Mouse (Mus musculus): ENCODE measurements around the gene Dyrk1b.
A peak's percentile ranks its signal among the peaks of the same experiment; 100 is the strongest.

Dyrk1b gene

DNA sequence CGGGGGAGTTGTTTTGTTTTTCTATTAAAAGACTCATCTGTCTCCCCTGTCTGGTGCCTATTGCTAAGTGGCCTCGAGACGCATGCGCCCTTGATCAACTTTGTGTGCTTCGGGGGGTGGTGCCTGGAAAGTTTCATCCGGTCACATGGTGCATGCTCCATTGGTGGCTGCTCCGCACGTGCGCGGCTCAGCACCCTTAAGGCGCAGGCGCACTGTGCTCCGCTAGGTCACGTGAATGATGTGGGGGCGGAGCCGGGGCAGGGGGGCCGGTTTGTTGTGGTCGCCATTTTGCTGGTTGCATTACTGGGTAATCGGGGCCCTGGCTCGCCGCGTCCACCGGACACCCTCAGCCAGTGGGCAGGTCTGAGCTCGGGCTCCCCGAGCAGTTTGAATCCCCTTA lies at the start of gene Dyrk1b:
TSS of gene Dyrk1b (plus strand) at position 242 of the 400 bp plus-strand sequence.
- peak; percentile 99 for DNase-seq

DNA sequence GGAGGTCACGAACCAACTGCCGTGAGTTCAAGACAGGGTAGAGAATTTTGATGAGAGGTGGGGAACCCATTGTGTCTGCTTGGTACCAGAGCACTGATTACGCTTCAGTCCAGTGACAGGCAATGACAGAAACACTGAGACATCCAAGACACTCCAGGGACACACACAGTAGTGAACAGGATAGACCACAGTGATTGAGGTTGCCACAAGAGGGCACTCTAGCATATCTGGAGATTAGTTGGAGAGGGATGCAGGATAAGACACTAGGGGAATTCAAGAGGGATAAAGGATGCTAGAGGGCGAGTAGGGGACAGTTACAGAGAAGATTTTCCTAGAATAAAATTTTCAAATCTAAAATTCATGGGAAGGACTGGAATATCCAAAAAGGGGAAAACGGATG lies 41.7 kb upstream of the Dyrk1b start:
- DNase-seq, result peak; percentile 70 to 85

DNA sequence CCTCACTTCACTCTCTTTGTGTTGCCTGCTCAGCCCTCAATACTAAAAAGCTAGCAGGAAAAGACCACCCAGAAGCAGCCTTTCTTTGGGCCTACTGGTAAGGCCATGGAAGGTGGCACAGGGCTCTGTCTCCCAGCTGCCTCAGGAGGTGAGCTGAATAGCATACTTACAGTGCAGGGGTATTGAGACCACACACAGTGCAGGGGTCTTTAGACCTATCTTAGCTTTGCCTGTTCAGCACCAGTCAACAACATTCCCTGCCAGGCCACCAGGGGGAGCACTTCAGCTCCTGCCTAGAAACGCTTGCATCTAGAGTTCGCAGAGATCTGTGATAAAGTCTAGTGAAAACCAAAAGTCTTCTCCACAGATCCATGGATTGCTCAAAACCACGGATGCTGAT lies 31.0 kb upstream of the Dyrk1b start:
- peak; percentile 82 to 86 for DNase-seq

DNA sequence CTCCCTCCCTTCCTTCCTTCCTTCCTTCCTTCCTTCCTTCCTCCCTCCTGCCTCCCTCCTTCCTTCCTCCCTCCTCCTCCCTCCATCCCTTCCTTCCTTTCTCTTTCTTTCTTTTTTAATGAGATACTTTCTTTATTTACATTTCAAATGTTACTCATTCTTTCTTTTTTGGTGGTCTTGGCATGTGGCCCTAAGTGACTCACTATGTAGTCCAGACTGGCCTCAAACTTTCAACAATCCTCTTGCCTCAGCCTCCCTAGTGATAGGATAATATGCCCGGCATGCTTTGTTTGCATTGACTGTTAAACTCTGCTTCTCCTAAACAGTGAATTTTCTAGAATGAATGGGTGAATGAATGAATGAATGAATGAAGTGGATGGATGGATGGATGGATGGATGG lies 29.4 kb upstream of the Dyrk1b start:
- DNase-seq, result no peak

DNA sequence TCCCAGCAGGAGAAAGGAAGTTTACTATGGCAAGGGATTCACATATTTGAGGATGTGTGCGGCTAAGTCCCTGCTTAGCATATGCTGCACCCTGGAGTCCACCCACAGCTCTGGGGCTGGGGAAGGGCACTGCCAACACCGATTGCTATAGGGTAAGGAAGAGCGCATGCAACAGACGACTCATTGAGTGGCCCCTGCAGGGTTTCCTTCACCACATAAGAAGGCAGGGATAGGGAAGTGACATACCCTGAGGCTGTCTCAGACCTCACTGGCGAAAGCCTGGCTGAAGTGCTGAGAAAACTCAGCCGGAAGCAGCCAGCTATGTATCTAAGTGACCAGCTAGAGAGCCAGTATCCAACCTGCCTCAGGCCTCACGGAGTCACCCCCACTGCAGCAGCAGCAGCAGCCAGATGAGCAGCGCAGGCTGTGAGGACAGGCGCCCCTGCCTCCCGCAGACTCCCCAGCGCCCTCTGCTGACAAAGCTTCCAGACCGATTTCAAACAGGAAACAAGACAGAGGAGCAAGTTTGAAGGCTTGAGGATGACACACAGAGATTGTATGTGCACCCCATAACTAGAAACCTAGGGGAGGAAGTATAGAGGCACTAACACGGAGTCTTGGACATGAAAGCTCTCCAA lies 27.6 kb upstream of the Dyrk1b start:
- peak; percentile 45 to 69 for DNase-seq

DNA sequence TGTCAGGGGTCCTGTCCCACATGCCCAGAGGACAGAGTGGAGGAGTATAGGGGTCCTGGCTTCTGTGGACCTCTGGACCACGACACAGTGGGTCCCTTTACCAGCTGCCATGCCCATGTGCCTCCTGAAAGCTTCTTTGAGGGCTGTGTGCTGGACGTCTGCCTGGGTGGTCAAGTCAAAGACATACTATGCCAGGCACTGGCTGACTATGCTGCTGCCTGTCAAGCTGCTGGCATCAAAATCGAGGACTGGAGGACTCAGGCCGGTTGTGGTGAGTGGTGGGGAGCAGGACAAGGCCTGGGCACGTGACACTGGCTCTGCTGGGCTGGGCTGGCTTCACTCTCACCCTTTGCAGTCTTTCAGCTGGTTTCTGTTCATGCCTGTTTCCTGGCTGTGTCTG lies 25.7 kb upstream of the Dyrk1b start:
- peak in 1 of 2 experiments; percentile 26 for DNase-seq

DNA sequence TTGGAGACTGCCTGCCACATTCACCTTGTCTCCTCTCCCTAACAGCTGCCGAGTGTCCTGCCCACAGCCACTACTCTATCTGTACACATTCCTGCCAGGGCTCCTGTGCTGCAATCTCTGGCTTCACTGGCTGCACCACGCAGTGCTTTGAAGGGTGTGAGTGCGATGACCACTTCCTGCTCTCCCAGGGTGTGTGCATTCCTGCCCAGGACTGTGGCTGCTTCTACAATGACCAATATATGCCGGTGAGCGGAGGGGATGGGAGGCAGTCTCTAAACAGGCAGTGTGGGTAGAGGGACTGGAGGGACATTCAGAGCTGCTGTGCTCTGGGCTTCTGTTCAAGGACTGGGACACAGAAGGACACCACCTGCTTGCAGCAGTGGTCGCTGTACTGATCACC lies 20.0 kb upstream of the Dyrk1b start:
- DNase-seq, result no peak

DNA sequence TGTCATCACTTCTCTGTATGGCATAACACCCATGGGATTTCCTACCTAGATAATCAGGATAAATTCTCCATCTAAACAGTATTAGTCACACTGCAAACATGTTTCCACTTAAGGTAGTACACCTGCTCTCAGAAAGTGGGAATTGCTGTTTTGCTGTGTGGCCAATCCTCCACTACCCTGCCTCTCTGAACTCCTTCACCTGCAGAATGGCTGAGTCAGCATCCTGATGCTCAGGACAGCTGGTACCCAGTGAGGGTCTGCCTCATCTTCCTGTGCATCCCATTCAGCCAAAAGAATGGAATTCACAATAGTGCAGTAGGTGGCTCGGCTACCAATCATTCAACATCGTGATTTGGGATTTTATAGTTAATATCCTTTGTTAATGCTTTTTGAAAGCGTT lies 19.4 kb upstream of the Dyrk1b start:
- no peak for DNase-seq

DNA sequence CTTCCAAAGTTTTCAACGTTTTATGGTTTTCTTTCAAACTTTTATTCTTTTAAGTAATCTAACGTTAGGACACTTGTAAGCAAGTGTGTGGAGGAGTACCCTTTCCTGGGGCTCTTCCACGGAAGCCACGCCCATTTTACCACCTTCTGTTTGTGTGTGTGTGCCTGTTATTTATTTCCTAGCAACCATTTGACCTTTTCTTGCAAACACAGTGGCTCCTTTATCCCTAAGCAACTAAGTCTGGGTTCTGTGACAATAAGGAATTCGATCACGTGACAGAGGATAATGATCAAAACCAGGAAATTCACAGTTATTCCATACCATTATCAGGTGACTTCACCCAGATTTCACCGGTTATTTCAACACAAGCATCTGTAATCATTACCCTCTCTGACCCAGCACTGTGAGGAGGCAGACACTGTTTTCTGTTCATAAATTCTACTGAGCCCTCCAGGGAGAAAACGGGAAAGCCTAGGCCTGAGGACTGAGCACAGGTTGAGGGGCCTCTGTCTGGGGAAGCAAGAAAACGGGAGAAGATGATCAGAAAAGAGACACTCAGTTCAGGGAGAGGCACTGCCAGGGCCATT lies 18.0 kb upstream of the Dyrk1b start:
- DNase-seq, result no peak

DNA sequence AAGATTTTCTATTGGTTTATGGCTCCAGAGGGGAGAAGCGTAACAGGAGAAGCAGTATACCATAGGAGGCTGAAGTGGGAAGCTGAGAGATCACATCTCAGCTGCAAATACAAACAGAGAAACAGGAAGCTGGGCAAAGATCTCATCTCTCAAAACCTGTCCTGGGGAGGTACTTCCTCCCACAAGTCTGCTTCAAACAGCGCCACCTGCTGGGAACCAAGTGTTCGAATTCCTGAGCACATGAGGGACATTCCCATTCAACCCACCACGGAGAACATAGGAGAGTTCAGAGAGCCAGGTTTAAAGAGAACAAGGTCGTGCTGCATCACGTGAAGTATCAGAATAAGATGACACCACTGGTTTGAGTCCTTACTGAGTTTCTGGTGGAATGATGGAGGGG lies 13.9 kb upstream of the Dyrk1b start:
- no peak for DNase-seq

DNA sequence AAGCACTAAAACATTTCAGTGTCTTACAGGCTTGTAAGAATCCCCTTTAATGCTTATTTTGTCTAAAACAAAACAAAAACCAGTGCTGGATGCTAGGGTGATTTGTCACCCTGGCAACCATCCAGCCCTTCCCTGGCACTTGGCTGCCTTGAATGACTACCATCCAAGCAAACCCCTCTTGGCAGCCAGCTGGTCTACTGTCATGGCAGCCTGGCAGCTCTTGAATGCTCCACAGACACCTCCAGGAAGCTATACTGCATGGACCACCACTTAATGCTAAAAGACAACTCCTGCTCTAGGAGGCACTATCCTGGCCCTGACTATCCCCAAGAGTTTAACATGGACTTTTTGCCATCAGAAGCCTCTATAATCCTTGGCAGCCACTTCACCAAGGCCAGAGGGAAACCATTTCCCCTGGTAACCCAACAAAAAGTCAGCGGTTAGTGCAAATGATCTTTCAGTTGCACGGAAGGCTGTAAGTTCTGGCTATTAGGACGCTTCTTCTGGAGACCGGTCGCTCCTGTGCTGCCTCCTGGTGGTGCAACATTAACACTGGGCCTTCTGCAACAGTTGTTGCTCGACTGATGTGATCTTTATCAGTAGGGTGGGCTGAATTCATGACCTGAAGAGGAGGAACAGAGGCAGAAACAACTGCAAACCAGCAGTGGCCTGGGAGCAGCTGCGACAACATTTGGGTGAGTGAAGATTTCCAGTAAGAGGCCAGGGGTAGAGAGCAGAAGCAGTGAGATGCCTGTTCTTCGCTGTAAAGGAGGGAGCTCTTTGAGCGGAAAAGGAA lies 10.8 kb upstream of the Dyrk1b start:
- DNase-seq, result peak; percentile 76 to 87

DNA sequence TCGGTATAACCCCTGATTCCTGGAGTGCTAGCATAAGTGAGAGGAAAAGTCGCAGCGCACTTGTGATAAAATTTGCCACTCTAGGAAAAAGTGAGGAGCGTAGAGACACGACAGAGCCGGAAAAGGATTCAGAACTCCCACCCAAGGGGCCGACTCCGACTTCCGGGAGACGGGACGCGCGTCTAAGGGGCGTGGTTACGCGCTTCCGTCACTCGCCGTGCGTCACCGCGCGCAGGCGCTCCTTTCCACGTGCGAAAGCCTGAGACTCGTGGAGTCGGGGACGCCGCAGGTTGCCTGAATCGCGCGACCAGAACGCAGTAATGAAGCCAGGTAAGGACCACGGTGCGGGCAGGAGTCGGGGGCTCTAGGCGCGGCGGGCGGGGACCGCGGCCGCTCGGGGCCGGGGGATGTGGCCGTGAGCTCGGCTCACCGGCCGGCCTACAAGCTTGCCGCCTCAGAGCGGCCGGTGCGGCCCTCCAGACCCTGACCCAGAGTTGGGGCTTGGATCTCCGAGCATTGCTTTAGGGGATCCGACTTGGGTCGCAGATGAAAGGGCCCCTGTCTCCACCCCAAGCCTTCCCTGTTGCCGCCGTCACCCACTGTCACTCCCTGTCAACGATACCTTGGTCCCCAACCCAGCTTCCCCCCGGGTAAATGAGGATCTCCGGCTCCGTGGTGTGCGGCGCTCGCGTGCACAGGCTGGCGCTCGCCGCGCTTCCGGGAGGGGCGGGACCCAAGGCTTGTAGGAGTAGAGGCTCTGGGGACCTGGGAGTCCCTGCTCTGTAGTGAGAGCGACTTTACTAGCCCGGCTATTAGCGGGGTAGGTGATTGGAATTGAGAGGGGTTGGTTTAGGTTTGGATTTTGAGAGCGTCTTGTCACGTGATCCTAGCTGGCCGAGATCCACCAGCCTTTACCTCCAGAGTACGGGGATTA lies 9.5 kb upstream of the Dyrk1b start, which contains the start of gene Fbl:
TSS of gene Fbl (plus strand) at position 222 of the 934 bp plus-strand sequence.
- DNase-seq, result peak; percentile 92 to 94

DNA sequence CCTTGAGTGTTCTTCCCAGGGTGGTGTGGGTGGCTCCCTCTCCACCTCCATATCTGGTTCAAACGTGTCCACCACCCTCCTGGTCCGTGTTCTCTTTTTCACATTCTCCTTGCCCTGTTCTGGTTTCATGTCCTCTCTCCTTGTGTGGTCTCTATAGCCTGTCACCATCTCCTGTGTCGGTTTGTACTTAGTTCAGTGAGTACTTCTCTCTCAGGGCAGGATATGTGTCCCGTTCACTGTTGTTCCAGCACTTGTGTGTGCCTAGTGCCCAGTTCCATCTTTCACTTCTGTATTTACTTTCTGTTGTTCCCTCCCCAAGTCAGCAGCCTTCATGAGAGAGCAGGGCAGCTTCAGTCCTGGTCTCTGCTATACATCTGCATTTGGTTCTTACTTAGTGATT lies 3.9 kb upstream of the Dyrk1b start:
- no peak for DNase-seq

DNA sequence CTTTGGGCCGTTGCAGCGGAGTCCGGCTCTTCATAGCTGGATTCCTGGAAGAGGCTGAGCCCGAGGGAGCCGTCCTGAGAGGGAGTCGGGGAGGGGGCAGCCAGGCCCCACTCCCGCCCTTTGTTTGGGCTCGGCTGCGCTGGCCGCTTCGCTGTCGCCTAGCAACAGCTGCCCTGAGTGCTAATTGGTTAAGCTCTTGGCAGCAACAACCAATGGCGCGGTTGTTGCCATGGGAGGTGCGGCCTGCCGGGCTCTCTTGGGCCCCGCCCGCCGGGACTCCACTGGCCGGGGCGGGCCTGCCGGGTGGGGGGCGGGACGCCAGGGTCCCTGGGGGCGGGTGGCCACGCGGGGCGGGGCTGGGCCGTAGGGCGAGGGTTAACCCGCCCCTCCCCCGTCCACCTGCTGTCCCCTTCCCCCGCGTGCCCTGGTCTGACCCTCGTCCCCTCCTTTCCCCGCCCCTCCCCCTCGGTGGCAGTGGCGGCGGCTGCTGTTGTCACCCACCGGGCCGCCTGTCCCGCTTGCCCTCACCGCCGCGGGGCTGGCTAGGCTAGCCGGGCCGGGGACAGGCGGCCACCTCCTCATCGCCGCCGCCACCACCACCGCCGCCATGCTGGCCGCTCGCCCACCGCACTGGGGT lies 590 bp downstream of the Dyrk1b start:
- peak; percentile 93 to 96 for DNase-seq

DNA sequence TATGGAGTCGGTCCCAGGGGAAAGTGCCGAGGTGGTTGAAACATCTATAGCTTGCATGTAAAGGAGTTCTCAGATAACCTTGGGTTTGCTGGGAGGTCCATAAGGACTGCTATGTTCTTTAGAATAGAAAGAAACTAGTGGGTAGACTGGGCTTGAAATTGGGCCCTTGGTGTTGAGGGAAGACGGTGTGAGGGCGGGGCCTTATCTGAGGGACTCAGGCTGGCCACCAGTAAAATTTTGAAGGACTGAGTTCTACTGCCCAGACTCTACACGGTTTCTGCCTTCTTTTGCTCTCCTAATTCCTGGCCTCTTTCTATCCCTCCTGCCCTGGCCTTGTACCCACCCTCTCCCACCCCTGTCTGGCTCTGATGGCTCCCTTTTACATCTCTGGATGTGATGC lies 1.6 kb downstream of the Dyrk1b start:
- peak in 1 of 2 experiments; percentile 30 for DNase-seq

DNA sequence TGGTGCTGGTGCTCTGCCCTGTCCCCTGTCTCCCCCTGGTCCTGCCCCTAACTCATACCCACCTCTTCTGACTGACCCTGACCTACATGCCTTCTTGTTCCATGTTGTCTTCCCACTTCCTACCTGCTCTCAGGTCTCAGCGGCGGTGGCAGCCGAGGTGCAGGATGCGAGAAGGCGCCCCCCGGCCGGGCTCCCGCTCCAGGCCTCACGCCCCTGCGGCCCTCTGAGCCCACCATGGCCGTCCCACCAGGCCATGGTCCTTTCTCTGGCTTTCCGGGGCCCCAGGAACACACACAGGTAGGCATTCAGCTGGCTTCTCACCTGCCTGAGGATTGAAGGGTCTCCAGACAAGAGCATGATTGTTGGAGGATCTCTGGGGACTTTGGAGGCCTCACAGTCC lies 2.1 kb downstream of the Dyrk1b start:
- peak in 1 of 2 experiments; percentile 32 for DNase-seq

DNA sequence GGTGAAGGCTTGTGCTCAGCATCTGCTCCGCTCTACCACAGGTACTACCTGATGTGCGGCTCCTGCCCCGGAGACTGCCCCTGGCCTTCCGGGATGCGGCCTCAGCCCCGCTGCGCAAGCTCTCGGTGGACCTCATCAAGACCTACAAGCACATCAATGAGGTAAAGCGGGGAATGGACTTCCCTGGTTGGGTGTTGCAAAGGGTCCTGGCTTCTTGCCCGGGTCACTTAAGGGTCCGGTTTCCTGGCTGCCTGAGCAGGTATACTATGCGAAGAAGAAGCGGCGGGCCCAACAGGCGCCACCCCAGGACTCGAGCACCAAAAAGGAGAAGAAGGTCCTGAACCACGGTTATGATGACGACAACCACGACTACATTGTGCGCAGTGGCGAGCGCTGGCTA lies 3.1 kb downstream of the Dyrk1b start:
- peak in 1 of 2 experiments; percentile 33 for DNase-seq

DNA sequence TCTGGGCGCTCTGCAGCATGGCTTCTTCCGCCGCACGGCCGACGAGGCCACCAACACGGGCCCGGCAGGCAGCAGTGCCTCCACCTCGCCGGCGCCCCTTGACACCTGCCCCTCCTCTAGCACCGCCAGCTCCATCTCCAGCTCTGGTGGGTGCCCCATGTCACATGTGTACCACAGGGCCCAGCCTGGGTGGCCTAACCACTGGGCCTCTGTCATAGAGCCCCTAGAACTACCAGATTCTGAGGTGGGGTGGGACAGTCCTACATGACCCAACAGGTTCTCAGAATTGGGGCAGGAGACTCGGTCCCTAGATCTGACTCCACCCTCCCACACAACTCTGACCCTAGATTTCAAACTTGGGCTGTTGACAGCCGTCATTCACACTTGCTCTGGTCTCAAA lies 6.6 kb downstream of the Dyrk1b start:
- no peak for DNase-seq

DNA sequence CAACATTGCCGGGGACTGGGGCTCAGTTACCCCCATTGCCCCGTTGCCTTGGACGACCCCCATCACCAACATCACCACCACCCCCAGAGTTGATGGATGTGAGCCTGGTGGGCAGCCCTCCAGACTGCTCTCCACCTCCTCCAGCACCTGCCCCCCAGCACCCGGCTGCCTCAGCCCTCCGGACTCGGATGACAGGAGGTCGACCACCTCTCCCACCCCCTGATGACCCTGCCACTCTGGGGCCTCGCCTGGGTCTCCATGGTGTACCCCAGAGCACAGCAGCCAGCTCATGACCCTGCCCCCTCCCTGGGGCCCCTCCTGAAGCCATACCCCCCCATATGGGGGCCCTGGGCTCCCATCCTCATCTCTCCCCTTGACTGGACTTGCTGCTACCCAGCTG lies 7.4 kb downstream of the Dyrk1b start:
- no peak for DNase-seq

DNA sequence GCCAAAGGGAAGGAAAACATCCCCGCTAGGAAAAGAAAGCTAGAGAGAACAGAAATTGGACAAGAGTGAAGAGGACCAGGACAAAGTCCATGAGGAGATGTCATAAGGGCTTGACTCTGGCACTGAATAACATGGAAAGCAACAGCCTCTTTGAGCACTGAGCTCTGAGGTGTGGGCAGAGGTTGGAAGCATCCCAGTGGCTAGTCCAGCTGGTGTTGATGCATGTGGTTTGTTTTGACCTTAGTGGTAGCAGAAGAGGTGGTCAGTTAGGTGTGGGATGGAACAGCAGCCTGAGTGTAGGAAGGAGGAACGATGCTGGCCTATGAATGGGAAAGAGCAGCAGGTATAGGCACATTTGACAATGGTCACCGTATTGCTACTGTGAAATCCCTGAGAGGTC lies 12.2 kb downstream of the Dyrk1b start:
- DNase-seq, result no peak

DNA sequence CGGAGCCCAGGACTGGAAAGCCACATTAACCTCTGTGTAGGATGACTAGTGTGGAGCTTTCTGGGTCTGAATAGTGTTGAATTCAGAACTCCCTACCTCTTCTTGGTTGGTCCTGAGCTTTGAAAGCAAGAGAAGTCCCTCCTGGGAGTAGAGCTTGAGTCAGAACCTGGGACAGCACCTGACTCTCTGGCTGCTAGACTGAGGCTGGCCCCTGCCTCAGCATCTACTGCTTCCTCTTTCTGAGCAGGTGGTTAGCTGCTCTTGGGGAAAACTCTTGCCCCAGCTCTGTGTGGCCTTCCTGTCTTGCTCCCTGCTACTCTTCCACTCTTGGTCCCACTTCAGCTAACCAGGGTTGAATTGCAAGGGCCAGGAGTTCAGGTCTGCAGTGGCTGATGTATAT lies 12.6 kb downstream of the Dyrk1b start:
- DNase-seq, result no peak

DNA sequence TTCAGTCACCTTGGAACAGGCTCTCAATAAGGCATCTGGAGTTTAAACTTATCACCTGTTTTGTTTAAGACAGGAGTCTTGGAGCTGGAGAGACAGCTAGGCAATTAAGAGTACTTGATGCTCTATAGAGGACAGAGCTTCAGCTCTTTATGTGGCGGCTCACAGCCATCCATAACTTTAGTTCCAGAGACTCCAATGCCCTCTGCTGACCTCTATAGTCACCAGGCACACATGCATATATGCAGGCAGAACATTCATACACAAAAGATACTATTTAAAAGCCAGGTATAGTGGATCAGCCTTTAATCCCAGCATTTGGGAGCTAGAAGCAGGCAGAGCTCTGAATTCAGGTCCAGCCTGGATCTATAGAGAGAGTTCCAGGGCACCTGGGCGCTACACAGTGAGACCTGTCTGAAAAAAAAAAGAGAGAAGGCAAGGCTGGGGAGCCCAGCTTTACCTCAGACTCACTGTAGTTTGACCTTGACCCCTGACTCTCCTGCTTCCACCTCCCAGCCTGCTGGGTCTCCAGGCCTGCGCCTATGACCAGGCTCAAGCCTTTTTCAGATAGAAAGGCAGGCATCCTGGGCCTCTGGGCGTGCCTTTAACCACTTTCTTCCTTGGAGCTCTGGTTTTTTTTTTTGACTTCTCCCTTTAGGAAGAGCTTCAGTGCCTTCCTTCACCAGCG lies 16.3 kb downstream of the Dyrk1b start:
- no peak for DNase-seq

All from cerebellum, postnatal 14 days (tissue).